Mouse (Mus musculus): ENCODE measurements at regions not wholly inside any gene's neighbourhood (a gene's known extent, or its start where the extent isn't known, plus 50 kb on each side); places are given as distances from the start of the nearest gene placed in this dataset.

GRCm38 (mm10) chr8:35933186-35934114, 167.9 kb downstream of the Gm19410 start:
- no peak for DNase-seq (ENCODE audit: extremely low read depth, insufficient read length, low spot score)

- DNase-seq (ENCODE audit: extremely low read depth, insufficient read length, low spot score), result no peak
These were observed 168.6 kb downstream of the Gm19410 start for GRCm38 (mm10) chr8:35934115-35934607.

- no peak for DNase-seq (ENCODE audit: extremely low read depth, insufficient read length, low spot score)
These were observed 169.4 kb downstream of the Gm19410 start for GRCm38 (mm10) chr8:35935034-35935433.

GRCm38 (mm10) chr8:35939199-35939598, 173.6 kb downstream of the Gm19410 start:
- no peak for DNase-seq (ENCODE audit: extremely low read depth, insufficient read length, low spot score)

GRCm38 (mm10) chr8:35942515-35942914, 176.9 kb downstream of the Gm19410 start:
- DNase-seq (ENCODE audit: extremely low read depth, insufficient read length, low spot score), result no peak

- no peak for DNase-seq (ENCODE audit: extremely low read depth, insufficient read length, low spot score)
These were observed 178.1 kb downstream of the Gm19410 start for GRCm38 (mm10) chr8:35943686-35944085.

- DNase-seq (ENCODE audit: extremely low read depth, insufficient read length, low spot score), result no peak
These were observed 178.9 kb downstream of the Gm19410 start for GRCm38 (mm10) chr8:35944461-35944860.

- no peak for DNase-seq (ENCODE audit: extremely low read depth, insufficient read length, low spot score)
These were observed 180.9 kb downstream of the Gm19410 start for GRCm38 (mm10) chr8:35946539-35946940.

GRCm38 (mm10) chr8:35948146-35948545, 182.6 kb downstream of the Gm19410 start:
- no peak for DNase-seq (ENCODE audit: extremely low read depth, insufficient read length, low spot score)

GRCm38 (mm10) chr8:35948751-35949183, 183.2 kb downstream of the Gm19410 start:
- no peak for DNase-seq (ENCODE audit: extremely low read depth, insufficient read length, low spot score)

GRCm38 (mm10) chr8:35955506-35955905, 189.9 kb downstream of the Gm19410 start:
- no peak for DNase-seq (ENCODE audit: extremely low read depth, insufficient read length, low spot score)

GRCm38 (mm10) chr8:35956319-35956718, 190.7 kb downstream of the Gm19410 start:
- no peak for DNase-seq (ENCODE audit: extremely low read depth, insufficient read length, low spot score)

- no peak for DNase-seq (ENCODE audit: extremely low read depth, insufficient read length, low spot score)
These were observed 193.6 kb downstream of the Gm19410 start for GRCm38 (mm10) chr8:35959201-35959600.

- no peak for DNase-seq (ENCODE audit: extremely low read depth, insufficient read length, low spot score)
These were observed 195.5 kb downstream of the Gm19410 start for GRCm38 (mm10) chr8:35960867-35961614.

GRCm38 (mm10) chr8:35961615-35962220, 196.1 kb downstream of the Gm19410 start:
- DNase-seq (ENCODE audit: extremely low read depth, insufficient read length, low spot score), result no peak

- no peak for DNase-seq (ENCODE audit: extremely low read depth, insufficient read length, low spot score)
These were observed 199.3 kb downstream of the Gm19410 start for GRCm38 (mm10) chr8:35964932-35965331.

GRCm38 (mm10) chr8:35968341-35968740, 202.8 kb downstream of the Gm19410 start:
- no peak for DNase-seq (ENCODE audit: extremely low read depth, insufficient read length, low spot score)

- no peak for DNase-seq (ENCODE audit: extremely low read depth, insufficient read length, low spot score)
These were observed 205.5 kb downstream of the Gm19410 start for GRCm38 (mm10) chr8:35971082-35971481.

- DNase-seq (ENCODE audit: extremely low read depth, insufficient read length, low spot score), result no peak
These were observed 208.9 kb downstream of the Gm19410 start for GRCm38 (mm10) chr8:35974323-35975029.

- DNase-seq (ENCODE audit: extremely low read depth, insufficient read length, low spot score), result no peak
These were observed 214.2 kb downstream of the Gm19410 start for GRCm38 (mm10) chr8:35979638-35980255.

Measured in 3134 (cell line).